Mouse (Mus musculus) embryonic fibroblast, embryonic 13.5 days (primary cell): ENCODE measurements around the gene Olig2. TPM values are rescaled to one million over a fixed set of nuclear protein-coding genes. Genes with fewer than 3 reads are reported as not detected.

Source experiments
- H3K27ac ChIP-seq: 2 replicates; pipeline ENCODE4 v1.5.1; 2012; ENCODE audit warnings: low read length, control low read depth, inconsistent platforms; ENCODE audit not compliant: insufficient read depth
- H3K4me1 ChIP-seq: 2 replicates; pipeline ENCODE4 v1.6.1; 2011; ENCODE audit warnings: low read length; ENCODE audit not compliant: control insufficient read depth, insufficient read depth
- H3K4me3 ChIP-seq: 2 replicates; pipeline ENCODE4 v1.5.1; 2011; ENCODE audit warnings: mild to moderate bottlenecking, control low read depth, low read length; ENCODE audit not compliant: insufficient read depth
- CTCF ChIP-seq: IDR thresholded peaks from 2 replicates; pipeline ENCODE4 v1.5.1; 2011; ENCODE audit warnings: mild to moderate bottlenecking, control low read depth, low read length, moderate library complexity, borderline replicate concordance; ENCODE audit not compliant: insufficient read depth
- POLR2A ChIP-seq: IDR thresholded peaks from 2 replicates; pipeline ENCODE4 v1.6.1; 2011; ENCODE audit warnings: low read depth, mild to moderate bottlenecking, control low read depth, low read length, moderate library complexity
- polyA plus RNA-seq: library from polyadenylated mRNA; stranded (reverse); fragments of >200 nt; gene quantifications from 2 replicates; pipeline ENCODE4 v1.2.4, GENCODE M21; 2011; ENCODE audit warnings: low read depth; ENCODE audit not compliant: missing spikeins, insufficient read length

Gene Olig2
- 0.21 TPM in 1 of 2 replicates, not detected in the other for polyA plus RNA-seq

GRCm38 (mm10) chr16:91225233-91226037, at the start of gene Olig2:
Olig2 (plus strand) TSS chr16:91225457.
- H3K27ac ChIP-seq, result no peak within 1 kb of the TSS
- no peaks in the 10 kb centered on the region for H3K4me1 ChIP-seq
- no peak for TF ChIP-seq POLR2A
- TF ChIP-seq CTCF, result no peak
- H3K4me3 ChIP-seq, result no peak within 1 kb of the TSS

- no peaks in the 10 kb centered on the region for H3K4me1 ChIP-seq
- H3K27ac ChIP-seq, result no peak overlapping the region
- H3K4me3 ChIP-seq, result no peak overlapping the region
- TF ChIP-seq CTCF (no peak), POLR2A (no peak)
These were observed 49.4 kb upstream of the Olig2 start for GRCm38 (mm10) chr16:91175892-91176291.

- TF ChIP-seq CTCF (no peak), POLR2A (no peak)
- H3K4me1 ChIP-seq, result no peaks in the 10 kb centered on the region
These were observed 38.2 kb upstream of the Olig2 start for GRCm38 (mm10) chr16:91187046-91187445.

GRCm38 (mm10) chr16:91187662-91188061, 37.6 kb upstream of the Olig2 start:
- H3K4me1 ChIP-seq, result no peaks in the 10 kb centered on the region
- H3K27ac ChIP-seq, result no peak overlapping the region
- TF ChIP-seq POLR2A (no peak), CTCF (no peak)
- no peak overlapping the region for H3K4me3 ChIP-seq

More at GRCm38 (mm10) chr16:91187046-91187445, 38.2 kb upstream of the Olig2 start:
- Histone ChIP-seq H3K27ac (no peak overlapping the region), H3K4me3 (no peak overlapping the region)

- Histone ChIP-seq H3K4me3 (no peak overlapping the region), H3K27ac (no peak overlapping the region), H3K4me1 (no peaks in the 10 kb centered on the region)
- TF ChIP-seq POLR2A, result no peak
- no peak for TF ChIP-seq CTCF
These were observed 37.0 kb upstream of the Olig2 start for GRCm38 (mm10) chr16:91188304-91188703.

- H3K4me3 ChIP-seq, result no peak overlapping the region
- H3K4me1 ChIP-seq, result no peaks in the 10 kb centered on the region
- H3K27ac ChIP-seq, result no peak overlapping the region
- TF ChIP-seq POLR2A, result no peak
- TF ChIP-seq CTCF, result no peak
These were observed 34.0 kb upstream of the Olig2 start for GRCm38 (mm10) chr16:91191233-91191632.

- H3K4me3 ChIP-seq, result no peak overlapping the region
- no peak overlapping the region for H3K27ac ChIP-seq
- no peaks in the 10 kb centered on the region for H3K4me1 ChIP-seq
- no peak for TF ChIP-seq CTCF
- TF ChIP-seq POLR2A, result no peak
These were observed 33.5 kb upstream of the Olig2 start for GRCm38 (mm10) chr16:91191663-91192237.

GRCm38 (mm10) chr16:91192672-91193354, 32.4 kb upstream of the Olig2 start:
- H3K27ac ChIP-seq, result no peak overlapping the region
- H3K4me3 ChIP-seq, result no peak overlapping the region
- TF ChIP-seq POLR2A (no peak), CTCF (no peak)
- H3K4me1 ChIP-seq, result no peaks in the 10 kb centered on the region

- TF ChIP-seq POLR2A, result no peak
- no peak for TF ChIP-seq CTCF
- H3K27ac ChIP-seq, result no peak overlapping the region
- no peaks in the 10 kb centered on the region for H3K4me1 ChIP-seq
- no peak overlapping the region for H3K4me3 ChIP-seq
These were observed 25.4 kb upstream of the Olig2 start for GRCm38 (mm10) chr16:91199815-91200214.

GRCm38 (mm10) chr16:91202989-91203388, 22.3 kb upstream of the Olig2 start:
- H3K4me3 ChIP-seq, result no peak overlapping the region
- no peaks in the 10 kb centered on the region for H3K4me1 ChIP-seq
- H3K27ac ChIP-seq, result no peak overlapping the region
- TF ChIP-seq CTCF, result no peak
- TF ChIP-seq POLR2A, result no peak

- no peak overlapping the region for H3K27ac ChIP-seq
- TF ChIP-seq CTCF, result no peak
- no peak for TF ChIP-seq POLR2A
- H3K4me3 ChIP-seq, result no peak overlapping the region
- H3K4me1 ChIP-seq, result no peaks in the 10 kb centered on the region
These were observed 18.9 kb upstream of the Olig2 start for GRCm38 (mm10) chr16:91206371-91206770.
